Mouse (Mus musculus) spleen, embryonic (tissue): ENCODE measurements around the gene Gm6509.
"Not testable (repeated sequence)": the region's sequence is repeated elsewhere in the genome, so short reads cannot be mapped to it uniquely, and the experiment has no call there.

Experiments used
- CTCF ChIA-PET: fragments of 350-600 bp; sonication (Branson Sonifier 250); formaldehyde crosslinking; loops from one replicate; lab custom pipeline; 2022; lab: Charles Lee

Gm6509 gene

DNA sequence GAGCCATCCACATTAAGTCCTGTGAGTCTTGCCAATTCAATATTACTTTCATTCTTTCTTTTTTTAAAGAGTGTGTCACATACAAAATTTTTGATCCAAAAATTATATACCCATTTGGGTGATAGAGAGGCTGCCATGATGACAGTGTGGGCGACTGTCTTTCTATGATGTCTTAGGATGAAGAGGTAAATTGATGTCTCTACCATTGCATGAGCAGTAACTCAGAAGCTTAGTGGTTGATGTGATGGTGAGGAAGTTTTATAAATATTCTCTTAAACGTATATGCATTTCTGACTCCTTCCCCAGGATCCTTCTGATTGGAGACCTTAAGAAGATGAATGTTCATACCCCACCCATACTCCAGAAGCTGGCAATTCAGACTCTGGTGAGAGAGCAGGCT, at the start of gene Gm6509:
Gm6509 (plus strand) TSS at position 301 of the 400 bp plus-strand sequence.
- CTCF ChIA-PET, result not testable (repeated sequence)

DNA sequence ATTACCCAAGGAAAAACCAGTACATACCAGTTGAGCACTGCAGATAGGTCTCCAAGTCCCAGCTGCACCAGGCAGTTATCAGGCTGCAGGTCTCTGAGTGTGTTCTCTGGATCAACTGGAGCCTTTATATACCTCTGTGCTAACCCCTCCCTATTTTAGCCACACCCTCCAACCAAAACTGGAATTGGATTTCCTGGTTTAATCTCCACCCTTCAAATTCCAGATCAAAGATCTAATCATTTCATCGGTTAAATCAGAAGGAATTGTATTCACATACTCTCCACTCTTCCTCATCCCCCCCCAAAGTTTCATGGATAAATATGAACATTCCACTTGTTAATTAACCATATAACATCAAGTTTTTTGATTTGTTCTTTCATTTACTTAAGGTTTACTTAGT, 7.5 kb upstream of the Gm6509 start, which contains the start of gene Gm3147:
Gm3147 (minus strand) TSS at position 101 of the 400 bp plus-strand sequence.
- CTCF ChIA-PET, result not testable (repeated sequence)

- CTCF ChIA-PET, result not testable (repeated sequence)
Measured at GRCm38 (mm10) chr5:94648082-94648481, 24.3 kb downstream of the Gm6509 start, which contains the start of gene Gm6205. Gene Gm6205 (plus strand): TSS chr5:94648382.
